Mouse (Mus musculus) hindbrain, embryonic 10.5 days (tissue): ENCODE results near the gene Pus3. TPM values are rescaled to one million over a fixed set of nuclear protein-coding genes. Genes with fewer than 3 reads are reported as not detected.
"Not testable (repeated sequence)": the region's sequence is repeated elsewhere in the genome, so short reads cannot be mapped to it uniquely, and the experiment has no call there.

ENCODE experiments used
- DNase-seq: peaks from one replicate; pipeline ENCODE4 v3.0.0-alpha.2; 2017; ENCODE audit warnings: low spot score
- H3K27ac ChIP-seq: fragments of 300-500 bp; sonication (generic); 2 replicates; pipeline ENCODE4 v1.5.1; 2016; ENCODE audit warnings: mild to moderate bottlenecking, moderate library complexity
- H3K27me3 ChIP-seq: fragments of 300-500 bp; sonication (generic); 2 replicates; pipeline ENCODE4 v1.6.1; 2016; ENCODE audit warnings: mild to moderate bottlenecking; ENCODE audit not compliant: poor library complexity, insufficient read depth, severe bottlenecking
- H3K36me3 ChIP-seq: fragments of 300-500 bp; sonication (generic); 2 replicates; pipeline ENCODE4 v1.6.1; 2016; ENCODE audit warnings: mild to moderate bottlenecking, moderate library complexity
- H3K4me1 ChIP-seq: fragments of 300-500 bp; sonication (generic); replicated peaks from 2 replicates; pipeline ENCODE4 v1.6.1; 2016; ENCODE audit warnings: mild to moderate bottlenecking
- H3K4me3 ChIP-seq: fragments of 300-500 bp; sonication (generic); 2 replicates; pipeline ENCODE4 v1.5.1; 2016; ENCODE audit warnings: mild to moderate bottlenecking, moderate library complexity
- H3K9me3 ChIP-seq: fragments of 300-500 bp; sonication (generic); 2 replicates; pipeline ENCODE4 v1.6.1; 2016; ENCODE audit warnings: mild to moderate bottlenecking, moderate library complexity
- WGBS: fragments of 180-500 bp; shearing (Covaris S2); methylation state at CpG from one replicate; pipeline ENCODE4 v1.1.7; 2016; 5-methylcytosine and 5-hydroxymethylcytosine counted together
- polyA plus RNA-seq: library from polyadenylated mRNA; unstranded; fragments of >200 nt; fragmentation: Nextera tagmentation; extraction: Ambion mirVana; gene quantifications from 2 replicates; pipeline ENCODE4 v1.2.1, GENCODE M21; 2016

The Pus3 gene
- polyA plus RNA-seq, 1 experiment from 2014 or later: 15.8 TPM

DNA sequence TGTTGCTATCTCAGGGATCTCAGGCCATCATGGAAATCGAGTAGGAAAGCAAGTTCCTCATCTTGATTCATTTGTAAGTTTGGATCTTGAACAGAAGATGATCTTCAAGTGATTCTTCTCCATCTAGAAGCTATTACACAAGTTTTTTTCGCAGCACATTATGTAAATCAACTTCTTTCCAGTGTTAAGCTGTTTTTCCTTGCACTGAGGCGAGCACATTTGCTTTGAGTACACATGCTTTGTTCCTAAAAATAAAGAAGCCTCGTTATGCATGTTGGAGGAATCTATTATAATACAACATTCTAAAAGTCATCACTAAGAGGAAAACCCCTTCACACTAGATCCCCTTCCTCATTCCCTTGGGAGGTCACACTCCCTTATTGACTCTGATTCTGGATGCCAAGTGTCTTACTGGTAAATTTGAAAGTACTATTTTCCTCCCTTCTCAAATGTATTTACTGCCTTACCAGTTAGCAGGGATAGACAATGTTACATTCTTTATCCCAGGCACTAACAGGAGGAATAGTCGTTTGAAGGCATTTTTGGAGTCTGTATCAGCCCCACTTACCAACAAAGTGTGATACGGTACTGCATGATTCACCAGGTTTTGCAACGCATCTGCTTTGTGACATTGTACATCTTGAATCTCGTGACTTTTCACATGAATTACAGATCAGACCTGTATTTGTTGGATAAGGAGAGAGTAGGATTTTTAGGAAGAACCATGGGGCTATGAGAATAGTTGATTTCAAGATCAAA is 49.4 kb downstream of the Pus3 start:
- Histone ChIP-seq H3K27me3 (no peaks in the 10 kb centered on the region), H3K36me3 (no peaks in the 10 kb centered on the region), H3K9me3 (no peaks in the 10 kb centered on the region), H3K4me1 (no peaks in the 10 kb centered on the region), H3K4me3 (no peak overlapping the region), H3K27ac (no peak overlapping the region)
- 76% methylated on average over 8 of the region's 8 CpGs for WGBS
- no peak for DNase-seq

DNA sequence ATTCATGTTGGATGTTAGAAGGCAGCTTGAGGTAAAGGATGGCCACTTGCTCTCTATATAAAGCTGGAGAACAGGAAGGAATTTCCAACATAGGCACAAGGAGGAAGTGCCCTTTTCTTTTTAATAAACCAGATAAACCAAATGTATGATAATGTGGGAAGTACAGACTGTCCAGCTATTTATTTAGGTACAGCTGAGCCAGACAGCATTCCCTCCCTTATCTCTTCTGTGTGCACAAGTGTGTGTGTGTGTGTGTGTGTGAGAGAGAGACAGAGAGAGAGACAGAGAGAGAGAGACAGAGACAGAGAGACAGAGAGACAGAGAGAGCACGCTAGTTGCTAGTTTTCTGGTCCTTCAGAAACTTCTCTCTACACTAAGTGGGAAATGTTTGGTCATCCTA is 53.4 kb downstream of the Pus3 start, which contains the start of gene Pate4:
Gene Pate4 (minus strand): TSS at position 101 of the 400 bp plus-strand sequence.
- H3K27ac ChIP-seq: no peak within 1 kb of the TSS
- no peaks in the 10 kb centered on the region for H3K27me3 ChIP-seq
- H3K4me3 ChIP-seq: no peak within 1 kb of the TSS
- no peaks in the 10 kb centered on the region for H3K36me3 ChIP-seq
- WGBS: 88% methylated on average over 1 of the region's 1 CpGs
- H3K4me1 ChIP-seq: no peaks in the 10 kb centered on the region
- no peaks in the 10 kb centered on the region for H3K9me3 ChIP-seq
- DNase-seq: no peak

DNA sequence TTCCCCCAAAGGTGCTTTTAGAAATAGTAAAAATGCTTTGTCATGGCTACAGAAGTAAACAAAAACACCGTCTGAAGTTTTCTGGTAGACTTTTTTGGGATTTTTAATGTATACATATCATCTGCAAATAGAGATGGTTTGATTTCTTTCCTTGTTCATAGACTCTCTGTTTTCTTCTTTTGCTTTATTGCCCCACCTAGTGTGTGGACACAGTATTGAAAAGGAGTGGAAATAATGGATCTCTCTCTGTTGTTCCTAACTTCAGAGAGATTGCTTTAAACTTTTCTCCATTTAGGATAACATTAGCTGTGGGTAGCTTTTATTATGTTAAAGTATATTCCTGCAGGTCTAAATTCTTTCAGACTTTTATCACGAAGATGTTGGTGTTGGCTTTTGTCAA is 55.6 kb downstream of the Pus3 start:
- Histone ChIP-seq H3K4me1 (no peaks in the 10 kb centered on the region), H3K9me3 (no peaks in the 10 kb centered on the region), H3K27ac (no peak overlapping the region), H3K36me3 (no peaks in the 10 kb centered on the region), H3K4me3 (no peak overlapping the region), H3K27me3 (no peaks in the 10 kb centered on the region)
- DNase-seq: no peak
- WGBS: 31% methylated on average over 2 of the region's 2 CpGs

- not testable (repeated sequence) for H3K36me3 ChIP-seq, H3K4me1 ChIP-seq, H3K9me3 ChIP-seq, DNase-seq, H3K4me3 ChIP-seq, H3K27ac ChIP-seq, H3K27me3 ChIP-seq
- 78% methylated on average over 2 of the region's 2 CpGs for WGBS
Measured at GRCm38 (mm10) chr9:35616784-35617183, 58.4 kb downstream of the Pus3 start.

Other genes with a start within 250 kb of the Pus3 start
- 11.7 and 15.4 TPM in 2 replicates for gene Cdon, start 137.5 kb upstream of the Pus3 start, polyA plus RNA-seq
- not detected in 2 replicates for gene Gm1113, start 40.3 kb upstream of the Pus3 start, polyA plus RNA-seq
- gene Ddx25, start 67 bp upstream of the Pus3 start, polyA plus RNA-seq: 7.3 and 8.1 TPM in 2 replicates
- gene Pate2, start 11.7 kb downstream of the Pus3 start, polyA plus RNA-seq: 1.5 and 1.7 TPM in 2 replicates
- 24.2 and 26.8 TPM in 2 replicates for gene Hyls1, start 11.8 kb downstream of the Pus3 start, polyA plus RNA-seq
- gene Pate4, start 53.3 kb downstream of the Pus3 start, polyA plus RNA-seq: not detected in 2 replicates
- gene Pate3, start 89.6 kb downstream of the Pus3 start, polyA plus RNA-seq: not detected in 2 replicates
- not detected in 2 replicates for gene Pate1, start 128.8 kb downstream of the Pus3 start, polyA plus RNA-seq
- gene Gm17677, start 182.5 kb downstream of the Pus3 start, polyA plus RNA-seq: not detected in 2 replicates
- gene Gm17727, start 219.5 kb downstream of the Pus3 start, polyA plus RNA-seq: not detected in 2 replicates
- not detected in 2 replicates for gene Gm27235, start 231.5 kb downstream of the Pus3 start, polyA plus RNA-seq
- gene D730048I06Rik, start 231.5 kb downstream of the Pus3 start, polyA plus RNA-seq: not detected in 2 replicates